Mouse (Mus musculus) left cerebral cortex, postnatal 10 days (tissue): Measurements from ENCODE around the gene Zfr. TPM values are rescaled to one million over a fixed set of nuclear protein-coding genes. Genes with fewer than 3 reads are reported as not detected.

Source experiments
- DNase-seq, 2 experiments: peaks; one replicate each; pipeline ENCODE4 v3.0.0; 2021 to 2022; ENCODE audit warnings: low spot score in 2 of 2, mixed read lengths in 1 of 2; ENCODE audit errors: extremely low spot score in 1 of 2
- intact Hi-C: fragments of 180-260 bp; cut with DNase I; formaldehyde crosslinking; loops from one replicate; pipeline ENCODE4 v1.15.1; 2025
- total RNA-seq, 2 experiments: library from RNA; stranded (reverse); gene quantifications; 2 replicates each; pipeline ENCODE4 v1.2.3; 2021

The Zfr gene
- 100 to 1,000 TPM; 289 to 298 TPM for total RNA-seq

DNA sequence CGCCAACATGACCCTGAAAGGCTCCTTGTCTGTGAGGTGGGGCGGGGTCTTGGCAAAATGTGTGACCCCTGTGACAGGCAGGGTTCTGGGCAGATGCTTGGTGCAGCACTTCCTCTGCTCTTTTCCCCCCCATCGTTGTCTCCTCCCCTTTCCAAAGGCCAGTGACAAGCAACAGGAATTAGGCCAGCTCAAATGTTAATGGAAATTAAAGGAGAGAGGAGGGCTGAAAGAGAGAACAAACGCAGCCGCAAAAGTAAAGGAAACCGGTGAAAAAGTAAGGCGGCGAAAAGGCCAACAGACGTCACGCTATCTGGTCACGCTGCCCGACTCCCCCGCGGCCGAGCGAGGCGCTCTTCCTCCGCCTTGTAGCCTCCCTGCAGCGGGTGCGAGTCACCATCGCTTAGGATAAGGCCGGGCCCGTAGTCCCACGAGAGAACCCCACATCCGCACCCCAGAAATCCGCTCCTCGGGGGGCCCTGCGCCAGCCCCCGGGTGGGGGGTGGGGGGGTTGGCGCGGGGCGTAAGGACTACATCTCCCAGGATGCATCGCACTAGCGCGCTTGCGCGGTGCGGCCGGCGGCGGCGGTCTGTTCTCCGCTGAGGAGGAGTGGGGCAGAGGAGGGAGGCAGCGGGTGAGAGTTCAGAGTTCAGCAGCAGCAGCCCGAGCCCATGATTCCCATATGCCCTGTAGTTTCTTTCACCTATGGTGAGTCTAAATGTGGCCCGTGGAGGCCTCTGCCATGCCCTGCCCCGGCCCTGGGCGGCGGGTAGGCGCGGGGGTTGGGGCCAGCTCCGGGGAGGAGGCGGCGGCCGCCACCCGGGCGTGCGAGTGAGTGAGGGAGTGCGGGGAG, at the start of gene Zfr:
Gene Zfr (plus strand): TSS at position 590 of the 851 bp plus-strand sequence.
- DNase-seq, result peak; percentile 87 to 95
- intact Hi-C loops, result loop anchor here (2.0 kb wide), 1 partner anchor 127 kb away; no protein-coding TSS in a partner anchor

DNA sequence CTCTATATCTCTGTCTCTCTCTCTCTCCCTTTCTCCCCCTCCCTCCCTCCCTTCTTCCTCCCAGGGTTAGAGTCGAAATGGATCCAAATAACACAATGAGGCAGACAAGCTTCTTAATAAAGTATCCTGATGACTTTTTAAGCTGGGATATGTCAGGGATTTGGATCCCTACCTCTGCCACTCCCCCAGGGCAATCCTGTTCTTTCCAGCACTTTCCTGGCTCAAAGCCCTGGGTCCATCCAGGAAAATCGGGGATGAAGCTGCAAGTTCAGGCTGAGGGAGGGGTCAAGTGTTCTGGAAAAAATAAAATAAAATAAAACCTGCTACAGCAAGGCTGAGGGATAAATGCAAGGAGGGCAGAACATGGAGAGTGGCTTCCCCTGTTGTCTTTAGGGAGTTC, 49.7 kb upstream of the Zfr start:
- intact Hi-C loops, result no loop called here
- DNase-seq, result no peak

DNA sequence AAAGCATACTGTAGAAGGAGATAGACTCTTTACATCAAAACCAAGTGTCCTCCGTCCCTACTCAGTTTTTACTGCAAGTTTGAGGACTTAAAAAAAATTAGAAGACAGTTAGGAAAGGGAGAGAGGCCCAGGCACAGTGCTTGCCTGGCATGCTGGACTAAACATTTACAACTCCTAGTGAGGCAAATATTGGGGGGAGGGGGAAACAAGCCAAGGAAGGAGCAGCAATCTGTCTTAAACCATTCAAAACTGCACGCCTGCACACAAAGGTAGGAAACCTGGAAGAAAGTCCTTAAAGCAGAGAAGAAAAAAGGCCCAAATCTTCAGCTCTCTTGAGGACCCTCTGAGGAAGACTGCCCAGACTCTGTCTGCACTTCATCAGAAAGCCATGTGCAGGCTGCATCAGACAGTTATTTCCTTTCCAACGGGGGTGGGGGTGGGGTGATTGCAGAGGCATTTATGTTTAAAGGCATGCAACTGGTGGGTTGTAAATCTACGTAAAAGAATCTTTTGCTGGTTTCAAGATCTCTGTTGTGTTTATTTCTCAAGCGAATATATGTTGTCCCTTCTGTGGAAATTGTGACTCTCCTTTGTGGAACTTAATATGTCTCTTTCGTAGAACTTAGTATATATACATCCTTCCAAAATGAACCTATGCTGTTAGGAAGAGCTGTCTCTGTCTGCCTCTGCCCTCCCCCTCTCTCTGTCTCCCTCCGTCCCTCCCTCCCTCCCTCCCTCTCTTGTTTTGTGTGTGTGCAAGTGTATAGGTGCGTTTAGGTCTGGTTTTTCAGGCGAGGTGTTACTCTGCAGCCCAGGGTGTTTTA, 49.0 kb upstream of the Zfr start:
- no peak for DNase-seq
- intact Hi-C loops, result no loop called here

DNA sequence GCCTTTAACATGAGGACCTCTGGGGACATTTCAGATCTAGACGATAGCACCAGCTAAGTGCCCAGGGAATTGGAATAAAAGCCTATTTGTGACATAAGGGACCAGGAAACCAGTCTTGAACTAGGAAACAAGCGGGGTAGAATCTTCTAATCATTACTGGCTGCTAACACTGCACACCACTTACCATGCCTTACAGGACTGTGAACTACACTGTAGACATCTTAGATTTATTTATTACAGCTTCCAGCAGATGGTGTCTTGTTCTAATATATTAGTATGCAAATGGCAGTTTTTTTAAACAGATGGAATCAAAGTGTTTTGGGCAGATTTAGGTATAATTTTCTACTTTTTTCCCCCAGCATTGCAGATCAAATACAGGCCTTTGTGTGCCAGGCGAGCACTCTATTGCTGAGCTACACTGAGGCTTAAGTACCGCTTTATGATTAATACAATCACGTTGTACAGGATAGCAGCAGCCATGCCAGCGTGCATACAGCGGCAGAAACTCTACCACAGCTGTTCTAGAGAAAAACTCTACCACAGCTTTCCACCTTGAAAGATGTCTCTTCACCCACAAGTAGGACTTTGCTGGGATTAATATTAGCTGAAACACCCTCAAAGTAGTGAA, 44.8 kb upstream of the Zfr start:
- intact Hi-C loops, result no loop called here
- DNase-seq, result no peak

DNA sequence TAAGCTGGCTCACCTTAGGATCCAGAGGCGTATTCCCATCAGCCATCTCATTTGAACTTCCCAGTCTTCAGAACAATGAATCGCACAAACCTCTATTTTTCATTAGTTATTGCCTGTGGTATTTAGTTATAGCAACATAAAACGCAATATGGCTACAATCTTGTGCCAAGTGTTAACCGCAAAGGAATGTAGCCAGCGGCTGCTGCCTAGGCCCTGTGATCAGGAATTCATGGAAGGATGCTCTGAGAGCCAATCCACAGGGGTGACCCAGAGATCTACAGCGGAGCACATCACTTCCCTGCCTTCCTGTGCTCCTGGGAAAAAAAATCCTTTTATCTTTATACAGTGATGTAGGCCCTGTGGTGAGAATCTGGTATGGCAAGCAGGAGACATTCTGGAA, 43.2 kb upstream of the Zfr start:
- DNase-seq, result no peak
- intact Hi-C loops, result no loop called here

DNA sequence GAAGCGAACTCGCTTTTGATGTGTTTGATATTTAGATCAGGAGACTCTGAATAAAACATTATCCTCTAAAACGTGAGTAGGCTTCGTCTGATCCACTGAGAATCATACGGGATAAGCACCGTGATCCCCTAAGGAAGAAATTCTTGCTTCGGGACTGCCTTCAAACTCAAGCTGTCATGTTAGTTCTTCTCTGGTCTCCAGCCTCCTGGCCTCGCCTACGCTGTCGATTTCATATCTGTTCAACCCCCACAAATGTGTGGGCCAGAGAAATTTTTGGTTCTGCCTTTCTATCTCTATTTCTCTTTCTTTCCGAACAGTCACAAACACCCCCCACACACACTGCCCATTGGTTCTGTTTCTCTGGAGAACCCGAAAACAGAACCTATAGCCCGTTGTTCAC, 35.3 kb upstream of the Zfr start:
- DNase-seq, result no peak
- intact Hi-C loops, result no loop called here

DNA sequence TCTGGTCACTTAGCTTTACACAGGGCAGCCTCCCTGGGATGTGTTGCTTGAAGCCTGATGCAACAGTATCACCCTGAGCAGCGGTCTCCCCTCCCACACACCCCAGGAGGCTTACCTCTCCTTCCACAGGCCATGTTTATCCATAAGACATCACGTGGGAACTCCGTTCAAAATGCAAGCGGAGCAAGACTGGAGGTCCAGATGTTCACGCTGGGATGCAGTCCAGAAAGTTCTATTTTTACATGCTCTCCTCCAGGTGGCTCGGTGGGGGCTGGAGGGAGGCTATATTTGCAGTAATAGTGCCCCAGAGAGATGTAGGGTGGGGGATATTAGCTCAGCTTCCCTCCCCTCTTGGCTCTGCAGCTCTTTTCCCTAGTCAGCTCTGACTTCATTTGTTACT, 33.5 kb upstream of the Zfr start:
- intact Hi-C loops, result no loop called here
- DNase-seq, result peak in 1 of 2 experiments; percentile 58

DNA sequence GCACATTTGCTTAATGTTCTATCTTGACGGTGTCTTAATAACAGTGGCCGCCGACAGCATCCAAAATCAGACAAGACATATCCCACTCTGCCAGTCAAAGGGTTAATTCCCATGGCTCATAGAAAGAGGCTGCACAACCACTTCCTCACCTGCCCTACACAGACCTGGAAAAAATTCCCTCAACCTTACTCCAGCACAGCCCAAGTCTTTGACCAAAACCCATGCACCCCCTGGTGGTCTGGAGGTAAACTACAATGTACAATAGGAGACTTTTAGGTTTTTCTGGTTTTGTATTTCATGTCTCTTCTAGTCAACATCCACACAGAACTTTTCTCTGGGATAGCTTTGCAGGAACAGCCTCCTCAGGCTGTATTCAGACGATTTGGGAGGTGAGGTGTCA, 32.8 kb upstream of the Zfr start:
- intact Hi-C loops, result no loop called here
- peak in 1 of 2 experiments; percentile 57 for DNase-seq

DNA sequence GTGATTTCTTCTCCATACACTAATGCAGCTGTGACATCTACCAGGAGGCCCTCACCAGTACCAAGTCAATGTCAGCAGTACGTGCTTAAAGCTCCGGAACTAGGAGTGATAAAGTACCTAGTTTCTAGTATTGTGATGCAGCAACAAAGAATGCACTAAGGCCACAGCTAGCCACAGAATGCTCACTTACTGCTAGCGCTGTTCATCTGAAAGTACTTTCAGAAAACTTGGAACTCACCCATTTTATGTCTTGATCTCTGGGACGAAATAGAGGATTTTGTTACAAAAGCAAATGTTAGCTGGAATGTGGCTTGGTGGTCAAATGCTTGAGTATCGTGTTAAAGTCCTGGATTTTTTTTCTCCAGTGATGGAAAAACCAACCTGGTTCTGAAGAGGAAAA, 30.0 kb upstream of the Zfr start:
- DNase-seq, result no peak
- intact Hi-C loops, result no loop called here

DNA sequence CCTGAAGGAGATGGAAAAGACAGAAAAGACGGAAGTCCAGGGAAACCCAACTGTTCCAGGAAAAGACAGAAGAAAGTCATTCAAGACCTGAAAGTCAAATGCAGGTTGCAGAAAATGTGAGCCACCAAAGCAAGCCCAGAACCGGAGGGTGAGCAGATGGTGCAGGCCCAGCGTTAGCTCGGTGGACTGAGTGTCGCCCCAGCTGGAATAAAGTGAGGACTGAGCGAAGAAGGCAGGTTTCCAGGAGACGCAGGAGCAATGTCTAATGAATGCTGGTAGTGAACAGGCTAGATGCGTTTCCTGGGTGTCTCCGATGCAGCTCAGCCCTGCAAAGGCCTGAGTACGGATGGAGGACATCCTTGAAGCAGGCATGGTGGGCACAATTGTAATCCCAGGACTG, 29.5 kb upstream of the Zfr start:
- no peak for DNase-seq
- intact Hi-C loops, result no loop called here

DNA sequence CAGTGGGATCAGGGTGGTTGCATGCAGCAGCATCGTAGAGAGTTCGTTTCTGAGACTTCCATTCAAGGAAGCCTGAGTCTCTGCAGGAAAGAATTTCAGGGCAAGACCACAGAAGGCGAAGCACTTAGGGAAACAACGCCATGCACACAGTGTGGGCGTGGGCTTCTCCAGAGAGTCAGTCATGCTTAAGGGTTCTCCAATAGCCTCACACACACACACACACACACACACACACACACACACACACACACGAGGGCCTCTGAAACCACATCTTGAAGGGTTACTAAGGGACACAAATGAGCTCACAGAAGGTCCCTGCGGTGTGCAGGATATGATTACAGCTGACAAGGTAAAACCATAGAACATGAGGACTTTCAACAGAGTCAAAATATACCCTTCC, 27.5 kb upstream of the Zfr start:
- intact Hi-C loops, result no loop called here
- DNase-seq, result no peak

DNA sequence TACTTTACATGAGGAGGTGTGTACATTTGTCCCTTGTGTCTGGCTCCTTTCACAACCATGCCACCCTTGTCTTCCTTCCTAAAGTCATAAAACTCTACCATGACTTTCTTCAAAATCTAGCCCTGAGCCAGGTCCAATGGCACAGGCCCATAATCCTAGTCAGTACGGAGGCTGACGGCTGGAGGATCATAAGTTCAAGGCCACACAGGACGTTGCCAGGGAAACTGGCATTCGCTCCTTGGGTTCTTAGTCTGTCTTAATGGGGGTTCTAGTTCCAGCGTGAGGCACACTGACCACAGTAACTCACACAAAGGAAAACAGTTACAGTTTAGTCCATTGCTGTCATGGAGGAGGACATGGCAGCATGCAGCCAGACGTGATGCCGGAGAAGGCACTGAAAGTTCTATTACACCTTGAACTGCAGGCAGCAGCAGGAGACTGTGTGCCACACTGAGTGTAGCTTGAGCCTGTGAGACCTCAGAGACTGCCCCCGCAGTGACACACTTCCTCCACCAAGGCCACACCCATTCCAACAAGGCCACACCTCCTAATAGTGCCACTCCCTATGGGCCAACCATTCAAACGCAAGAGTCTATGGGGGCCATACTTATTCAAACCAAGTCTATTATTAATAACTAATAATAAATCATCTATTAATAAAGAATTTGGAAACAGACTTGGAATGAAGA, 26.5 kb upstream of the Zfr start:
- intact Hi-C loops, result no loop called here

DNA sequence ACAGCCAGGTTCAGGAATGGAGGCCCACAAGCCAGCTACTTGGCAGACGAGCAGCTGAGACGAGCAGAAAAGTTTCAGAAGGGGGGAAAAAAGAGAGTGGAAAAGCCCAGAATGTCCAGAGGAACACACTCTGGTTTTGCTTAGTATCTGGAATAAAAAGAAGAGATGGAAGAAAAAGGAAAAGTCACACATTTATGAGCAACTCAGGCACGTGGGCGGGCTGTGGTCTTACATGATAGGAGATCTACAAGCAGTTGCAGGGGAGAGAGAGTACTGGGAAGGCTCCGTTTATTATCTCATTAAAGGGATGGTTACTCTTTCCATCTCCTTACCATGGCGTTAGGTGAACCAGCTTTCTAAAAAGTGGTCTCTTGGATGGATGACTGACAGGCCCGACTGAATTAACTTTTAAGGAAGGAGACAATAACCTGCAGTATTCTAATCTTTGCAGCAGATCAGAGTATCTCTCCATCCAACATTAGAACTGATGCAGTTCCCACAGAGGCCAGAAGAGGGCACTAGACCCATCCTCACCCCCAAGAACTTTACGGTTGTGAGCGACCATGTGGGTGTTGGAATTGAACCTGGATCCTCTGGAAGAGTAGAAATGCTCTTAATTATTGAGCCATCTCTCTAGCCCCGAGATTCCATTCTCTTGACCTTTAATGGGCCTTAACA, 25.7 kb upstream of the Zfr start:
- intact Hi-C loops, result no loop called here
- no peak for DNase-seq

More for the DNA sequence above, 26.5 kb upstream of the Zfr start:
- DNase-seq, result no peak

DNA sequence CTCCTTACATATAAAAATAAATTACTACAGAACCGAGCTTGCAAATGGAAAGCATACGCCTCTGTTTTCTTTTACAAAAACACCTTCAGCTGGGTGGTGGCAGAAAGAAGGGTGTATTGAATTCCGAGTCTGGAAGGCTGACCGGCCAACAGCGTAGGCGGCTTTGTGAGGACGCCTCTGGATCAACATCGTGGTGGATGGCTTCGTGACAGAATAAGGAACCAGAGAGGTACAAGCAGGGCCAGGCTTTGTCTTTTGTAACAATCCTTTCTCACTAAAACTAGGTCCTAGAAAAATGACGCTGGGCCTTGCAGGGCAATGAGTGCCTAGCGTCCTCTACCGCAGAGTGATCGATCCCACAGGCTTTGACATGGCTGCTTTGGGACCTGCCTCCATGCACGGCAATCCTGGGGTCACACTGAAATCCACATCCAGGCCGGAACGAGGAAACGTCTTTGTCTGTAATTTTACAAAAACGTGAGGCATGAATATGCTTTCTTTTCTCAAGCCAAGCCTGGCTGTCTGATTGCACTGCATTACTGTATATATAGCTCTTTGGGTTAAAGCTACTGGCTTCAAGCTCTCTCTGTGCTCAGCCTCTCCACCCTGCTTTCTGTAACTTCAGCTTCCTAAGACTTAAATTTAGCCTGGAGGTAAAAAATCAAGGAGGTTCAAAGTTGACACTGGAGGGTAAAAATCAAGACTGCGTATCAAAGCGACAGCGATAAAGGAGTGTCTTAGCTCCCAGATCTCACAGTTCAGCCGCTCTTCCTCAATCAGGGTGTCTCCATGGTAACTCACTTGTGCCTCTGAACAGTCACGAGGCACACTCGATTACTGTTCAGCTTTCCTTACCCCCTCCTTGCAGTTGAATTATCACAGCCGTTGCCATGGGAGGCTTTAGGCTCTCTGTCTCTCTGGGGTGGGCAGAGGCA, 24.3 kb upstream of the Zfr start:
- intact Hi-C loops, result no loop called here
- peak in 1 of 2 experiments; percentile 65 for DNase-seq

DNA sequence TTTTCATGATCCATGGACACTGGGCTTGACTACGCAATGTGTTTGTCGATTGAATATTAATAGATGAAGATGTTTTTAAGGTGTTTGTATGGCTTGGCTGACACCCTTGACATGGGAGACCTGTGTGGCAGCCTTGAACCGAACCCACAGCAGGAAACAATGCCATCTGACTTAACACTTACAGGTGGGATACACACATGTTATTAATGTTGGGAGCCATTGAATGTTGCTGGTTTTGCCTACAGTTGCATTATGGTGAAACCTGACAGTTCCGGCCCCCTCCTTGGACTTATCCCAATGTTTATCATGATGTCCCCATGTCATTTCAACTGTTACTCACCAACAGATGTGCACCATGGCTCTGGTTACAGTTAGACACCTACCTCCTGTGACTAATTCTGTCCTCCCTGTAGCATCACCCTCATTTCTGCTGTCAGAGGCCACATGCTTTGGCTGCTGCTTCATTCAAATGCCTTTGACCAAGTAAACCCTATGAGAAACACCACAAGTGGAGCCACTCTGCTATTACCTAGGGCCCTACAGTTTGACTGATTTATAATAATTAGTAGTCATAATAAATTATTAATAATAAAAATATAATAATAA, 23.6 kb upstream of the Zfr start:
- intact Hi-C loops, result no loop called here
- DNase-seq, result no peak

DNA sequence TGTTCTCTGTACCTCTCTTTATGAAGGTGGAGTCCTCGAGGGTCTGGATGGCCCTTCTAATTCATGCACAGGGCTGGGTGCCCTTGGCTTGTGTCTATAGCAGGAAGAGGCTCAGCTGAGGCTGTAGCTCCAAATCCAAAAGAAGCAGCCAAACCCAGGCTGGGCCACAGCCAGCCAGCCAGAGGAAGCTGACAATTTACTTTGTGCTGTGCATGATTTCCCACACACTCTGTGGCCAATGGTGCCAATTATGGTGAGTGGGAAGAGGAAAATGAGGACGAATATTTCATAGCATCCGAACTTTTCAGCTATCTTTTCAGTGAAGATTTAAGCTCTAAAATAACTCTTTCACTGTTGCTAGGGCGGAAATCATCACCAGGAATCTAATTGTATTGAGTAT, 21.2 kb upstream of the Zfr start:
- intact Hi-C loops, result no loop called here
- peak; percentile 60 to 73 for DNase-seq

DNA sequence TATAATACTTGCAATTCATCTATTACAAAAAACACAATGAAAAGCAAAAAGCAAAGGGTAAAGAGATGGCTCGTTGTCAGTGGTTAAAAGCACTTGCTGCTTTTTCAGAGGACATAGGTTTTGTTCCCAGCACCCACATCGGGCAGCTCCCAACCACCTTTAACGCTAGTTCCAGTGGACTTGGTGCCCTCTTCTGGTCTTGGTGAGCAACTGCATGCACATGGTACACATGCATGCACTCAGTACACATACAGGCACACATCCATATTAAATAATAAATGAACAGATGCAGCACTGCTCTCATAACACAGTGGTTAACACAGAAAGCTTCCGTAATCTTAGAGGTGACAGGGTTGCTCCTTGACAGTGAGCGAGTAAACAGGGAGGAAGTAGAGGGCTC, 20.3 kb upstream of the Zfr start:
- intact Hi-C loops, result no loop called here

More for the DNA sequence above, 20.3 kb upstream of the Zfr start:
- no peak for DNase-seq
